Comparison of ENCODE assay signal across 23 mouse cellular contexts in genomic region chr8:97431467-97431866, GRCm38 (mm10).
DNase-seq lines count a peak whose midpoint lies in the region; ATAC-seq lines count a peak whose summit lies in the region.
"Had no signal": no experiment of that assay in that cellular context is flagged by ENCODE, and none has a peak within 500 bp of the region (broad histone marks: within the 10 kb centered on the region; RNA-seq: fewer than 3 reads in every experiment).

No protein-coding gene starts in this region.

- no peaks in the 10 kb centered on the region for H3K9me3 ChIP-seq in forebrain, embryonic 13.5 days (replicated peaks)
- no peaks in the 10 kb centered on the region; the same call in 1 of the 2 replicates for H3K9me3 ChIP-seq in forebrain, embryonic 10.5 days
- H3K9me3 ChIP-seq in forebrain, embryonic 15.5 days: no peaks in the 10 kb centered on the region
- no peaks in the 10 kb centered on the region for H3K9me3 ChIP-seq in forebrain, embryonic 11.5 days (ENCODE audit: control insufficient read depth, low read length)
- no peaks in the 10 kb centered on the region for H3K9me3 ChIP-seq in forebrain, embryonic 16.5 days (ENCODE audit: control insufficient read depth, low read length)
- H3K9me3 ChIP-seq: embryonic facial prominence, embryonic 10.5 days; embryonic facial prominence, embryonic 12.5 days had no signal

- H3K27ac ChIP-seq in forebrain, embryonic 13.5 days: no peak overlapping the region
- no peak overlapping the region for H3K27ac ChIP-seq in forebrain, embryonic 10.5 days
- H3K27ac ChIP-seq in forebrain, embryonic 15.5 days (replicated peaks): no peak overlapping the region
- H3K27ac ChIP-seq in forebrain, embryonic 11.5 days (ENCODE audit: low read depth, low read length): no peak overlapping the region
- no peak overlapping the region for H3K27ac ChIP-seq in forebrain, embryonic 16.5 days (ENCODE audit: low read length)
- H3K27ac ChIP-seq: embryonic facial prominence, embryonic 10.5 days; embryonic facial prominence, embryonic 12.5 days had no signal

- no peak overlapping the region for H3K4me3 ChIP-seq in forebrain, embryonic 13.5 days
- no peak overlapping the region for H3K4me3 ChIP-seq in forebrain, embryonic 10.5 days
- H3K4me3 ChIP-seq in forebrain, embryonic 15.5 days: no peak overlapping the region
- H3K4me3 ChIP-seq in forebrain, embryonic 11.5 days (ENCODE audit: low read depth, low read length): no peak overlapping the region
- no peak overlapping the region for H3K4me3 ChIP-seq in forebrain, embryonic 16.5 days (replicated peaks; ENCODE audit: low read length)
- H3K4me3 ChIP-seq: embryonic facial prominence, embryonic 10.5 days; embryonic facial prominence, embryonic 12.5 days had no signal

- ATAC-seq in forebrain, embryonic 13.5 days: peak; percentile 61; the same call in 1 of the 2 replicates
- ATAC-seq in forebrain, embryonic 15.5 days (replicated peaks): peak; percentile 76
- ATAC-seq in forebrain, embryonic 11.5 days (replicated peaks; ENCODE audit: low FRiP score): no peak
- peak; percentile 77 for ATAC-seq in forebrain, embryonic 16.5 days
- ATAC-seq: activated CD4-positive, CD25-positive, alpha-beta regulatory T cell, adult 4 months; CD4-positive, CD25-positive, alpha-beta regulatory T cell, adult 4 months; Patski had no signal

- H3K4me2 ChIP-seq in forebrain, embryonic 13.5 days: no peak overlapping the region
- no peak overlapping the region for H3K4me2 ChIP-seq in forebrain, embryonic 15.5 days (replicated peaks)
- H3K4me2 ChIP-seq in forebrain, embryonic 11.5 days (ENCODE audit: low read depth, low read length, severe bottlenecking): no peak overlapping the region
- no peak overlapping the region for H3K4me2 ChIP-seq in forebrain, embryonic 16.5 days (ENCODE audit: low read length)
- H3K4me2 ChIP-seq: embryonic facial prominence, embryonic 12.5 days had no signal

- H3K4me1 ChIP-seq in forebrain, embryonic 13.5 days: no peaks in the 10 kb centered on the region
- no peaks in the 10 kb centered on the region for H3K4me1 ChIP-seq in forebrain, embryonic 10.5 days
- H3K4me1 ChIP-seq in forebrain, embryonic 15.5 days: no peaks in the 10 kb centered on the region
- H3K4me1 ChIP-seq in forebrain, embryonic 11.5 days (replicated peaks; ENCODE audit: control insufficient read depth, insufficient read depth, low read length): no peaks in the 10 kb centered on the region
- H3K4me1 ChIP-seq in forebrain, embryonic 16.5 days (replicated peaks; ENCODE audit: control insufficient read depth, insufficient read depth, low read length): no peaks in the 10 kb centered on the region
- H3K4me1 ChIP-seq: embryonic facial prominence, embryonic 10.5 days; embryonic facial prominence, embryonic 12.5 days had no signal

- no peaks in the 10 kb centered on the region for H3K27me3 ChIP-seq in forebrain, embryonic 13.5 days
- no peaks in the 10 kb centered on the region for H3K27me3 ChIP-seq in forebrain, embryonic 10.5 days (ENCODE audit: poor library complexity, severe bottlenecking)
- no peaks in the 10 kb centered on the region for H3K27me3 ChIP-seq in forebrain, embryonic 15.5 days
- no peaks in the 10 kb centered on the region for H3K27me3 ChIP-seq in forebrain, embryonic 11.5 days (ENCODE audit: control insufficient read depth, insufficient read depth, low read length)
- no peaks in the 10 kb centered on the region for H3K27me3 ChIP-seq in forebrain, embryonic 16.5 days (replicated peaks; ENCODE audit: control insufficient read depth, insufficient read depth, low read length)
- H3K27me3 ChIP-seq: CH12.LX; embryonic facial prominence, embryonic 12.5 days; Patski had no signal

- 78% methylated on average over 4 of the region's 4 CpGs for whole genome bisulfite sequencing in forebrain, embryonic 13.5 days
- WGBS in forebrain, embryonic 10.5 days: 76% methylated on average over 4 of the region's 4 CpGs
- WGBS in forebrain, embryonic 15.5 days: 60% methylated on average over 4 of the region's 4 CpGs
- 79% methylated on average over 4 of the region's 4 CpGs for WGBS in forebrain, embryonic 11.5 days
- 54% methylated on average over 4 of the region's 4 CpGs for WGBS in forebrain, embryonic 16.5 days

- H3K36me3 ChIP-seq in forebrain, embryonic 13.5 days (ENCODE audit: poor library complexity, severe bottlenecking): no peaks in the 10 kb centered on the region
- H3K36me3 ChIP-seq in forebrain, embryonic 10.5 days (replicated peaks): no peaks in the 10 kb centered on the region
- no peaks in the 10 kb centered on the region for H3K36me3 ChIP-seq in forebrain, embryonic 15.5 days
- H3K36me3 ChIP-seq in forebrain, embryonic 11.5 days (ENCODE audit: control insufficient read depth, insufficient read depth, low read length): no peaks in the 10 kb centered on the region
- no peaks in the 10 kb centered on the region for H3K36me3 ChIP-seq in forebrain, embryonic 16.5 days (ENCODE audit: control insufficient read depth, insufficient read depth)
- H3K36me3 ChIP-seq: embryonic facial prominence, embryonic 10.5 days; embryonic facial prominence, embryonic 12.5 days; G1E had no signal

- H3K9ac ChIP-seq in forebrain, embryonic 13.5 days: no peak overlapping the region
- no peak overlapping the region for H3K9ac ChIP-seq in forebrain, embryonic 15.5 days (replicated peaks)
- H3K9ac ChIP-seq in forebrain, embryonic 11.5 days (ENCODE audit: low read length): no peak overlapping the region
- no peak overlapping the region for H3K9ac ChIP-seq in forebrain, embryonic 16.5 days (replicated peaks; ENCODE audit: low read depth, low read length)
- H3K9ac ChIP-seq: embryonic facial prominence, embryonic 12.5 days had no signal

- no peak for DNase-seq in forebrain, embryonic 10.5 days (ENCODE audit: extremely low spot score, low spot score)
- DNase-seq in forebrain, embryonic 11.5 days (ENCODE audit: low spot score): no peak
- no peak for DNase-seq in embryo, embryonic 10.5 days (ENCODE audit: low spot score)
- no peak for DNase-seq in adrenal gland, adult 2 months
- DNase-seq: adrenal gland, postnatal 10 days; adrenal gland, postnatal 25 days; B cell, adult 2 months; cerebellum, adult 11 months; cerebellum, adult 18-20 months; cerebellum, adult 8-10 months; cerebellum, adult 9-11 months; cerebellum, postnatal 14 days; cerebellum, postnatal 36 days had no signal
